Mouse (Mus musculus): ENCODE results near the gene Optc. TPM values are rescaled to one million over a fixed set of nuclear protein-coding genes. Genes with fewer than 3 reads are reported as not detected.

The Optc gene
- total RNA-seq, 2 experiments from 2014 or later: not detected

DNA sequence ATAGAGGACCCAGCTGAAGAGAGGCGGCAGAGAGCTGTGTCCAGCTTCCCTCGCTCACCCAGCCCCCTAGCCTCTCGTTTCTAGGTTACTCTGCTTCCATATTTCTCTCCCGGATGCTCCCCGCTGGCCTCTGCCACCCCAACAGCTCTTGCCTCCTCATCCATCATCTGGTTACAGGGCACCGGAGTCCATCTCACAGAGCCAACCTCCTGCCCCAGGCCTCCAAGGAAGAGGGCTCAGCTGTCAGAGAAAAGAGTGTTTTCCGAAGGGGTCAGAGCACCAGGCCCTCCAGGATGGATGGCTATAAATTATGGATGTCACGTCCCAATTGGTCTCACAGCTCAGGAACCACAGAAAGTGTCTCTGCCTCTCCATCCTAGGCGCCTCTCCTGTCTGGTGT is 23.1 kb downstream of the Optc start:
- ATAC-seq (ENCODE audit: poor library complexity, severe bottlenecking): no peak

DNA sequence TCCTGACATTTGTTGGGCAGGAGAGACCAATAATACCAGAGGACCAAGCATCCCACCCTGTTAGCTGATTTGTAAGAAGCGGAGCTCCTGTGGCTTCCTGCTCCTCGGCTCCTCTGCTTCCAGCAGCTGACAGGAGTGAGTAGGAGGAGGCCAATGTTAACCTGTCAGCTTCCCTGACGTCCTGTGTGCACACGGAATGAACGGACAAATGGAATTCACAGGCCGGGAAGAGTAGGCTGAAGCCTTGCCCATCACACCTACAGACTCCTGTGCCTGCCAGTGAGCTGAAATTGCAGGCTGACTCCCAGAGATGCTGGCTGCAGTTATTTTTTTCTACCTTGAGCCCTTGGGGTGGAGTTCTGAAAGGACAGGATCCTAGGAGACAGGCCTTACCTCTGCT is 23.7 kb downstream of the Optc start:
- no peak for ATAC-seq (ENCODE audit: poor library complexity, severe bottlenecking)

DNA sequence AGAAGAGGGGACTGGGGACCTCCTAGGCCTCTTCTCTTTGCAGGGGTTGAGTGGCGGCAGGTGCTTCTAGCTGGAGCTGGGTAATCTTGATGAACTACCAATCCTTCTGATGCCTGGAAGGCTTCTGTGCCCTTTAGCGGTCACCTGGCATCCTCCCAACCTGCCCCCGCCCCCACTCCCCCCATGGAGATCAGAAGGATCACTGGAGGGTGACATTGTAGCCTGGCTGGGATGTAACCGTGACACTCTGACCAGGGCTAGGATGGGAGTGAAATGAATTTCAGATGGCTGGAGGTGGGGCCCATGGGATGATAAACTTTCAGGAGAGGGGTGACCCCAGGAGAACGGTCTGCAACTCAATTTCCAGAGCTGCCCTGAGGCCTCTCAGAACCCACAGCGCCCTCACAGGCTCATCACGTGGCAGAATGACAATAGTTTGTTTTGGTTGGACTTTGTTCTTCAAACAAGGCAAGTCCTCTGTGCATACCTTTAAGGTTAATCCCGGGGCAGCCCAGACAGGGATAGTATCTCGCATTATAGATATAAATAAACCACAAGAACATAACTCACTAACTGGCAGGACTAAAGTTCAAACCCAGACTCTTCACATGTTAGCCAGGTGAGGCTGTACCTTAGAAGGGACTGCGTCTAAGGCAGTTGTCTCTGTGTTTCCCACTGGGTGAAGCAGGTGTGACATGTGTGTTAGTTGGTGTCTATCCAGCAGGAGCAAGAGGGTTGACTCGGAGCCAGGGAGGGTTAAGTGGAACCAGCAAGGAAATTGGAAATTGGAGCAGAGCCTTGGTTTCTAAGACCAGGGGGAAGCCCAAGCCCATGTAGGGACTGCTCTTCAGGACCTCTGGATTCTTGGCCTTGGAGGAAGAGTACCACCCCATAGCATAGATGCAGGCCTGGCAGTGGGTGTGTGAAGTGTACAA is 25.2 kb downstream of the Optc start:
- ATAC-seq (ENCODE audit: poor library complexity, severe bottlenecking): no peak

DNA sequence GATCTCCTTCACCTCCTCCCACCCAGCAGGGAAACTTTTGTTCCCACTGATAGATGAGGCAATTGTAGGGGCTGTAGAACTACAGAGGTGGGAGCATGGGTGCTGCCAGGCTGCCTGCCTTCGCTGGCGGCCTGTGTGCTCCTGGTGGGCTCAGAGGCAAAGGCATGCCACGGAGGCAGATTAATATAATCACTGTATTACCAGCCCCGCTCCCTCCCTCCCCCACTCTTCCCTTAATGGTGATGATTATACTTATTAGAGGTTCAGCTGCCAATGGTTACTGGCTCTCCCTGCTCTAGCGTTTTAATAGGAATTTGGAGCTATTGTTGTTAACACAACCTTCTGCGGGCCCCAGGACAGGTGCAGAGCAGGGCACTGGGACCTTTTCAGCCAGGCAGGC is 26.0 kb downstream of the Optc start:
- ATAC-seq (ENCODE audit: poor library complexity, severe bottlenecking): no peak

DNA sequence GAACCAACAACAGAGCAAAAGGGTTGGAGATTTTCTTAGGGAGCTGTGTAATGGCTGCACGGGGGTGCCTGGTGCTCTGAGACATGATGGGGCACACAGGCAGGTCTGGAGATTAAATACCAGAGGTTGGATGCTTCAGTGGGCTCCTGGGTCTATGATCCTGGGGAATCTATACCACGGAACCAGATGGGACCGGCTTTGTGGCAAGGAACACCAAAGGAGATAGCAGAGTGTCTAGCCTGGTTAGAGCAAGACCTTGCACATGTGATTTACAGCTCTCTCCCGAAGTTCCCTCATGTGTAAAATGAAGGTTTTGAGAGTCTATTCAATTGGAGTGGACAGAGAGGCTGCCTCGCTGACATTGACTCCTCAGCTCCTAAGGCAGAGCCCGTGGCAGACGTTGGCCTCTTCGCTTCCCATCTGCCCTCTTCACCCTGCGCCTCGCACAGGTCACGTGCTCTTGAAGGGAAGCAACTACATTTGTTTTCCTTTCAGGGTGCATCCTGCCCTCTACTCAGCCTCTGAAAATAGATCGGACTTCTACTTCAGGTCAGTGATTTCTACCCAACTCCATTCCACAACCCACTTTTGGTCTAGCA is 28.9 kb downstream of the Optc start:
- no peak for ATAC-seq (ENCODE audit: poor library complexity, severe bottlenecking)

DNA sequence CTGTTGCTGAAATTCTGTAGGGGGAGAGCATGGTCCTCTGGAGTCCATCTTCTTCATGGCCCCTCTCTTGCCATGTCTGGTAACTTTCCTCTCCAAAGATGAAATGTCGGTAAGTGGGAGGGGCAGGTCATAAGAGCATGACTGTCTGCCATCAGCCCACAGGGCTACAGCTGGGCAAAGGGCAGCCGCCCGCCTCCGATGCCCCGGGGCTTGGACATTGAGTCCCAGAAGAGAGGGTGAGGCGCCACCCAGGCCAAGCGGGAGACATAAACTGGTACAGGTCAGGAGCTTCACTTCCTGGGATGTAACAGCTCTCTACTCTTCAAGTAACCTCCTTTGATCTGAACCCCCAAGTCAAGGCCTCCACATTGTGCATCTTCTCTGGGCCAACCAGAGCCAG is 30.9 kb downstream of the Optc start:
- no peak for ATAC-seq (ENCODE audit: poor library complexity, severe bottlenecking)

DNA sequence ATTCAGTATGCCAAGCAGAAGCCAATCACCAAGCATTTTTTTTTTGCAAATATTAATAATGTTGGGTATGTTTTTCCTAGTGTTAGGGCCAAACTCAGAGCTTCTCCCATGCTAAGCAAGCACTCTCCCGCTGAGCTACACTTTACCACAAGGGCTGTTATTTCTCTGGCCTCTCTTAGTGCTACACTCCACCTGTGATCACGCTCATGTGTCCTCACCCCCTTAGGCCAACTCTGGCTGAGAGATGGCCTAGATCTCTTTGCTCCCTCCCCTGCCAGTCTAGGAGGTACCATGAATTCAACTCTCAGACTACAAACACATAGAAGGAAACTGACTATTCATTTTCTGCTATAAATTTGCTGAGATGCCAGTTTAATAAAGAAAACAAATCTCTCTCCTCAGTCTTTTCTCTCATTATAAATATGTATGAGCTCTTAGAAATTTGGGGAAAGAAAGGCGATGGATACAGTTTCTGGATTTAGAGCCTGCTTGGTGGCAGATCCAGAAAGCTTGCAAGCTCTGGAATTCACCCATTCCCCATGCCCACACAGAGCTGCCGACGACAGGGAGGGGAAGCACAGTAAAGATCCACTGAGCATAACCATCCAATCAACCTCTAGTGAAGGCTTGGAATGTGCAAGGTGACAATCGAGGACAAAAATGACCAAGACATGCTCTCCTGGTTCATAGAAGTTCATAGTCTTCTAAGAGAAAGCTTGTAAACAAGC is 34.5 kb downstream of the Optc start:
- no peak for ATAC-seq (ENCODE audit: poor library complexity, severe bottlenecking)

DNA sequence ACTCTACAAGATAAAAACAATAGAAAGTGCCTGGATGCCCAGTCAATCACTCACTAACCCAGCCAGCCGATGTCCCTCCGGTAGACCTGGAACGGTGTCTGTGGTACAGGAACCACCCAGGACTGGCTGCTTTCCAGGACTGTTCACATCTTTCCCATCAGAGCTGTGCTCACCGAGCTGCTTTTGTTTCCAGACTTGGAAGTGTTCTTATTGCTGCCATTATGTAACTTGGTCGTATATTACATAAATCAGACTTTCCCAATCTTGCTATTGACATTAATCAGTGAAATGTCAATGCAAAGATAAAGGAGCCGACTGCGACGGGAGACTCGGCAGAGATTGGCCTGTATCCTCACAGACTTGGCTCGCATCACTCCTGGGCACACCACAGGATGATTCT is 36.6 kb downstream of the Optc start:
- no peak for ATAC-seq (ENCODE audit: poor library complexity, severe bottlenecking)

DNA sequence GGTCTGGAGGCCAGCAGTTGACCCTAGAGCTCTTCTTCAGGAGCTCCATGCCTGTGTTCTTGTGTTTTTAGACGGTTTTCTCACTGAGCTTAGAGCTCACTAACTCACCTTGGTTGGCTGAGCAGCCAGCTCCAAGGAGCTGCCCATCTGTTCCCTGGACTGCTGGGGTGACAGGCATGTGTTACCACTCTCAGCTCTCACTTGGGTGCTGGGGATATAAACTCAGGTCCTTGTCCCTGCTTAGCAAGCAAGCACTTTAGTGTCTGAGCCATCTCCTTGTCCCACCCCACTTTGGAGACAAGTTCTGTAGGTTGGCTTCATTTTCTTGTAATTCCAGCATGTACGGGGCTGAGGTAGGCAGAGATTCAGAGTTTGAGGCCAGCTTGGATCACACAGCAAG is 38.6 kb downstream of the Optc start:
- no peak for ATAC-seq (ENCODE audit: poor library complexity, severe bottlenecking)

DNA sequence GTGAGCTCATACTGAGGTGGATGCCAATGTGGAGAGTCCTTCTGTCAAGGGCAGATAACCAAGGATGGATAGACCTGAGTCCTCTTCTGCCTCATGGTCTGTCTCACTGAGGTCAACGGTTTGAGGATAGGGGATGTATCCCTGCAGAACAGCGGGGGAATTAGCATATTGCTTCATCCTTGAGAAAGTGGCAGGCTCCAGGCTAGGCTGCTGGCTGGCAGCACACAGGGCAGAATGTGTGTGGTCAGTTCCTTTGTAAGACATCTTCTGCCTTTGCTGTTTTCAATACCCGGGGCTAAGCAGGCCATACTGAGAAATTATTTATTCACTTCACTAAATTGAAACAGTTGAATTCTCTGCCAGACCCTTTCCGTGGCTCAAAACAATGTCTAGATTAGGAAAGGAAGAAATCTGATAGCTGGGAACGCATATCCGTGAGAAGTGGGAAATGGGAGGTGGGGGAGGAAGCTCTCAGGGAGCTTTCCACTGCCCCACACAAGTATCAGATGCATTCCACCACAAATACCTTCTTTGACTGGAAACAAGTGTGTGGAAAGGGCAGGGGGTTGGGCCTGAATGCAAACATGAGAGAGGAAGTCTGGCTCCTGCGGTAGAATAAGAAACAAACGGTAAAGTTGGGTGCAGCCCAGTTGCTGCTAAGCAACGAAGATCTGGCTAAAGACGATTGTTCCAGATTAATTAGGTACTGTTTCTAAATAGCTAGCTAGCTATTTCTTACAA is 44.4 kb downstream of the Optc start:
- ATAC-seq (ENCODE audit: poor library complexity, severe bottlenecking): peak; percentile 78

DNA sequence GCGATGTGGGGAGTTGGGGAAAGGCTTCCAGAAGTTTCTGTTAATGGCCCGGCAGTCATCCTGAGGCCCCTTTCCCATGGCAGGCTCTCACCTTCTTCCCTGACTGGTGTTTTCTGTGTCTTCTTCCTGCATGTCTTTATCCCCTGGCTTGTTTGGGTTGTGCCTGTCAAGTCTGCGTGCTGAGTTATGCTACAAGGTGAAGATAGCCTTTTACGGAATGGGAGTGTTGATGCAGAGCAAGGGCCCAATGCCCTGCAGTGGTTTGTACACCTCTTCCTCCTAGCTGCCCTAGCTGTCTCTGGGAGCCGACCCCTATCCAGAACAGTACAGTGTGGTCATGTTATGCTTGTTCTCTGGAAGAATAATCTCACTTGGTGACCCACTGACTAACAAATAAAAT is 46.8 kb downstream of the Optc start:
- no peak for ATAC-seq (ENCODE audit: poor library complexity, severe bottlenecking)

DNA sequence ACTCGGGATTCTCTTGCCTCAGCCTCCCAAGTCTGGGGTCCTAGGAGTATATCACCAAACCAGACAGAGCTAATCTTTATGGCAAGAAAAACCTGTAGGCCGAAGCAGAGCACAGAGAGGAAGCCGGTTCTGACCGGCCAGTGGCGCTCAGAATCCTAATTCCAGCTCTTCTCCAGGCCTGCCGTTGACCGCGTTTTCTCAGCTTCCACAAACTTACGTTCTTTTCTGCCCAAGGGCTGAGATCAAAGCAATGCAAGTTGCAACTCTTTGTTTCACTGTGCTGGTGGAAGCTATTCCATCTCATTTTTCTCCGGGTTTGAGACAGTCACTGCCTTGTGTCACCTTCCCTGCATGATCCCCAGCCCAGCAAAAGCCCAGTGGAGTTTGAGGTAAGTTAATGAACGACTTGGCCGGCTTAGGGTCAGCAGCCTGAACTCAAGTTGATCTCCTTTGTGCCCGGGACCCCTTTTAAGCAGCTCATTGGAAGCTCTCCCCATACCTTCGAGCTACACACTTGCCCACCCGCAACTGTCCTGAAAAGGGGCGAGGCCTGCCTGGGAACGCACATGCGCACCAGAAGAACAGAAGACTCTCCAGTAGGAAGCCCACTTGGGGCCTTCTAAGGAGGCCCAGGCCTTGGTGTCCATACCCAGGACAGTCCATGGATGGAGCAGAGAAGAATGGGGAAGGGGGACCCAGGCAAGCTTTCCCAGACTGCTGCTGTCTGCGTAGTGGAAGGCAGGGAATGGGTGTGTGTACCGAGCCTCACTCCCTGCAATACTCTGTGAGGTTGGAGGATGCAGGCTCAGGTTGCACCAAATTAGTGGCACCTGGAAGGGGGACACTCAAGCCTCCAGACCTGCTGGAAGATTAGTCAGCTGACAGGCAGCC is 47.7 kb downstream of the Optc start:
- no peak for ATAC-seq (ENCODE audit: poor library complexity, severe bottlenecking)

DNA sequence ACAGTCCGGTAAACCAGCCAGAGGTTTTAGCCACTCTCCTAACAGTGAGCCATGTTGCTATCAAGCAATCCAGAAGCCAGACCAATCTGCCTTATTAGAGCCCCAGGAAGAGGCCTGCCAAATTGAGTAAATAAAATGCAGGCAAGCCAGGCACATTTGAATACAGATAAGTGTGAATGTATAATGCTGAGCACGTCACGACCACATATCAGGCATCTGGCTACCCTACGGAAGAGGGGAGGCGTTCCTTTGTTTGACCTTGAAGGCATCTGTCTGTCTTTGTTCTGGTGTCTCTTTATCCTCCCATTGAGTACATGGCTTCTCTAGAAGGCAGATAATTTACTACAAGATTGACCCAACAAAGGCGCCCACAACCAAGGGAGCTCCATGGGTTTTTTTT is 48.5 kb downstream of the Optc start:
- ATAC-seq (ENCODE audit: poor library complexity, severe bottlenecking): no peak

DNA sequence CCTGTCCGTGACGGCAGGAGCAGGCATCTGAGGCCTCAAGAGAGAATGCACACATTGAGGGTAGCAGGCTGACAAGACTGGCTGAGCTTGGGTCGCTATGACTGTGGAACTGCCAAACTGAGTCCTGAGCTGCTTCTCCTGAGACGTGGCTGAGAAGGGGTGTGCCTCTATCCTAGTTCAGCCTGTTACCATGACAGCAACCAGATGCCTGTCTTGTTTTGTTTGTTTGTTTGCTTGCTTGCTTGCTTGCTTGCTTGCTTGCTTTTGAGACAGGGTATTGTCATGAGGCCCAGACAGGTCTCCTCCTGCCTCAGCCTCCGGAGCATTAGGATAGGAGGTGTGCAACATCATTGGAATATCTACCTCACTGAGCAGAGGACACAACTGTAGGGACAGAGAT is 50.0 kb downstream of the Optc start:
- no peak for ATAC-seq (ENCODE audit: poor library complexity, severe bottlenecking)

DNA sequence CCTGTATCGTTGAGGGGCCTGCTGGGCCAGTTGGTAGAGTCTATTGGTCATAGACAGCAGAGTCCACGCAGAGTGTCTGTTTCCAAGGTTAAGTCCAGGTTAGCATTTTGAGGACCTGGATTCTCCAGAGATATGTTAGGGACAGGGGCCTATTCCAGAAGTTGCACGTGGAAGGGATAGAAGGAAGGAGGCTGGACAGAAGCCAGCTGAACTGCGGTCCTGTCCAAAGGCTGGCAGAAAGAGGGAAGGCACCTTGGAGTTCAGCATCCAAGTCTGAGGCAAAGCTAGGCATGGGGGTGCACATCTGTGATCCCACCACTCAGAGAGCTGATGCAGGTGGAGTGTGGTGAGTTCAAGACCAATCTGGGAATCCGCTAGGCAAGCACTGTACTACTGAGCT is 50.6 kb downstream of the Optc start:
- ATAC-seq (ENCODE audit: poor library complexity, severe bottlenecking): no peak

DNA sequence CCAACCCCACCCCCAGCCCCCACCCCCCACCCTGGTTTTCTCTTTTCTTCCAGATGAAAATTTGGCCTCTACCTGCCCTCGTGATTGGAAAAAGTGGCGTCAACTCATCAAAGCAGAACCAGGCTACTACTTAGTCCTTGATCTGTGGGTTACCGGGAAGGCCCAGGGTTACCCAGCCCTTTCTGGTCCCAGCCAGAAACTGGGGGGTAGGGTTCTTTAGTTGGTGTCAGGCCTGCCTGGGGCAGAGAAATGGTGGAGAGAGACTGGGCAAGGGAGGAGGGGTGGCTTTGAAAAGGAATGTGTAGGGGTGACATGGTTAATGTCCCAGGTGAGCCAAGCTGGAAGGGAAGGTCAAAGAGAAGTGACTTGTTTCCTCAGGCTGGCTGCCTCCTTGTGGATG is 51.1 kb downstream of the Optc start:
- ATAC-seq (ENCODE audit: poor library complexity, severe bottlenecking): no peak

DNA sequence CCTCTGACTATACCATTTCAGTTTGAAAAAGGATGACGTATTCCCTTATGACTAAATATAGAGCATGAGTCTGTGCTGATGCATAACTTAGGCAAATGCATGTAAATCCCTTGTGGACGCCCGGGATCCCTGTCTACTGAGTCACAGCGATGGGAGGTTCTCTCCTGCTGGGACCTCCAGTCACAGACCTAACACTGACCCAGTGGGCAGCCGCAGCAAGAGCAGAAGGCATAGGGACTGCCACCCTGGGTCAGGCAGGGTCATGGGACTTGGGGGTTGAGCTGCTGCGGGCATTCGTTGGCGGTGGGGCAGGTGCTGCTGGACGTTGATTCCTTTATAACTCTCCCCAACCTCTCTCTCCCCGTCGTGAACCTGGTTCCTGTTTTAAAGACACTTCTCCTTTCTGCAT is 51.7 kb downstream of the Optc start:
- peak; percentile 79 for ATAC-seq (ENCODE audit: poor library complexity, severe bottlenecking)

DNA sequence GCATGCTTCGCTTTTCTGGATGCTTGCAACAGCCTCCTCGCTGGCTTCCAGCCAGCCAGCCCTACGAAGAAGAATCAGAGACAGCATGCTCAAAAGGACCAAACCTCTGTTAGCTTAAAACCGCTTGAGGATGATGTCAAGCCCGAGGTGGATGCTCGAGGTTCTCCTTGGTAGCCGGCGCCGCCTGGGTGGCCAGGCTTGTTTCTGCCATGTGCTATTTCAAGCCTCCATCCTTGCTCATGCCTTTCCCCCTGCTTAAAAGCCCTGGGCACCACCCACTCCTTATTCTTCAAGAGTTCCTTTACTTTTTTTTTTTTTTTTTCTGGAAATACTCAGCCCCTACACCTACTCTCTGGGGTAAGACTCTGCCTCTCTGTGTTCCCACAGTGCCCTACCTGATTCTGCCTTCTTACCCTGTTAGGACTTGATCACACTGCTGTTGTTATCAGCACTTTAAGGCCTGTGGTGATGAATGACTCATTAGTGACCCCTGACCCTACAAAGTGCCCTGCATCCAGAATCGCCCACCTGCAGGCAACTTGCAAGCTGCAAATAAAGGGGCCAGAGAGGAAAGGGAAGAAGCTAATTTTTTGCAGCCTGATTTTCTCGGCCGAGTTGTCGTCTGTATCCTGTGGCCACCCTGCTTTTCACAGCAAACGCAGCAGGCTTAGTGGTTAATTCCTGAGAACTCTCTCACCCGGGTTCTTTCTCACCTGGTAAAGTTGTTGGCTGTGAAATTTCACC is 52.4 kb downstream of the Optc start:
- ATAC-seq (ENCODE audit: poor library complexity, severe bottlenecking): no peak

Measured in megakaryocyte, adult 5-6 weeks (primary cell).